Mouse (Mus musculus) hindbrain, embryonic 14.5 days (tissue): ENCODE results near the gene Tmem184a. TPM values are rescaled to one million over a fixed set of nuclear protein-coding genes. Genes with fewer than 3 reads are reported as not detected.

ENCODE experiments used
- ATAC-seq: fragments of 200-750 bp; cut with Nextera tagmentation; 2 replicates; pipeline ENCODE4 v1.8.0; 2017; ENCODE audit warnings: moderate number of reproducible peaks, mild to moderate bottlenecking, moderate TSS enrichment, moderate library complexity; ENCODE audit not compliant: low FRiP score
- DNase-seq: peaks from one replicate; pipeline ENCODE4 v3.0.0-alpha.2; 2015; ENCODE audit warnings: low spot score
- H3K27ac ChIP-seq: fragments of 300-500 bp; sonication (generic); 2 replicates; pipeline ENCODE4 v1.5.1; 2014; ENCODE audit warnings: mild to moderate bottlenecking, moderate library complexity
- H3K27me3 ChIP-seq: fragments of 300-500 bp; sonication (generic); 2 replicates; pipeline ENCODE4 v1.6.1; 2014; ENCODE audit warnings: mild to moderate bottlenecking, low read length, mixed read lengths; ENCODE audit not compliant: control insufficient read depth, insufficient read depth
- H3K36me3 ChIP-seq: fragments of 300-500 bp; sonication (generic); replicated peaks from 2 replicates; pipeline ENCODE4 v1.6.1; 2014; ENCODE audit not compliant: control insufficient read depth, insufficient read depth
- H3K4me1 ChIP-seq: fragments of 300-500 bp; sonication (generic); replicated peaks from 2 replicates; pipeline ENCODE4 v1.6.1; 2014; ENCODE audit warnings: antibody characterized with exemption, low read length, mixed read lengths; ENCODE audit not compliant: control insufficient read depth, insufficient read depth
- H3K4me2 ChIP-seq: fragments of 300-500 bp; sonication (generic); replicated peaks from 2 replicates; pipeline ENCODE4 v1.6.1; 2014; ENCODE audit warnings: mild to moderate bottlenecking, moderate library complexity
- H3K4me3 ChIP-seq: fragments of 300-500 bp; sonication (generic); replicated peaks from 2 replicates; pipeline ENCODE4 v1.5.1; 2014; ENCODE audit warnings: mild to moderate bottlenecking, low read length
- H3K9ac ChIP-seq: fragments of 300-500 bp; sonication (generic); 2 replicates; pipeline ENCODE4 v1.6.1; 2014
- H3K9me3 ChIP-seq: fragments of 300-500 bp; sonication (generic); 2 replicates; pipeline ENCODE4 v1.6.1; 2016; ENCODE audit warnings: low read length; ENCODE audit not compliant: control insufficient read depth
- WGBS: fragments of 180-500 bp; shearing (Covaris S2); extraction: QIAGEN DNeasy Blood & Tissue Kit; methylation state at CpG from one replicate; pipeline ENCODE4 v1.1.7; 2014; 5-methylcytosine and 5-hydroxymethylcytosine counted together
- polyA plus RNA-seq: library from polyadenylated mRNA; unstranded; fragments of >200 nt; fragmentation: Nextera tagmentation; extraction: Ambion mirVana; gene quantifications from 2 replicates; pipeline ENCODE4 v1.2.1, GENCODE M21; 2014

Tmem184a gene
- polyA plus RNA-seq, 1 experiment from 2014 or later, result not detected

DNA sequence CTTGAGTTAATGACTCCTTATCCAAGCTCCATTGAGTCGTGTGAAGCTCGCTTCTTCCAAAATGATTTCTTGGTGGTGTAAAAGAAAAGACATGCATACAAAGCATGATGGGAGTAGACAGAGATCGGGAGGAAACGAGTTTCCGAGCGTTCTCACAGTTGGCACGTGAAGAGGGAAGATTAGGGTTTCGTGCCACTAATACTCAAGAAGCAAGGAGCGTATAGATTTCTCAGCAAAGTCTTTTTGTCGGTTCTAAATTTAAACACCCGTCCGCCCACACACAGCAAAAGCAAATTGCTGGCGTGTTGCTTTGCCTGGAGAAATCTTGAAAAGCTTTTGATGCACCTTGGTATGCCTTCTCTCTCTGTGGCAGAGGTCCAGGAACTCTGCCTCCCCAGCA is 9.7 kb upstream of the Tmem184a start:
- Histone ChIP-seq H3K9ac (no peak overlapping the region), H3K27me3 (no peaks in the 10 kb centered on the region), H3K9me3 (no peaks in the 10 kb centered on the region), H3K4me3 (no peak overlapping the region), H3K4me1 (peaks cover 14% of the 10 kb centered on the region), H3K36me3 (no peaks in the 10 kb centered on the region; the same call in 1 of the 2 replicates), H3K4me2 (no peak overlapping the region), H3K27ac (no peak overlapping the region)
- DNase-seq (no peak), ATAC-seq (no peak)
- 83% methylated on average over 13 of the region's 13 CpGs for WGBS

DNA sequence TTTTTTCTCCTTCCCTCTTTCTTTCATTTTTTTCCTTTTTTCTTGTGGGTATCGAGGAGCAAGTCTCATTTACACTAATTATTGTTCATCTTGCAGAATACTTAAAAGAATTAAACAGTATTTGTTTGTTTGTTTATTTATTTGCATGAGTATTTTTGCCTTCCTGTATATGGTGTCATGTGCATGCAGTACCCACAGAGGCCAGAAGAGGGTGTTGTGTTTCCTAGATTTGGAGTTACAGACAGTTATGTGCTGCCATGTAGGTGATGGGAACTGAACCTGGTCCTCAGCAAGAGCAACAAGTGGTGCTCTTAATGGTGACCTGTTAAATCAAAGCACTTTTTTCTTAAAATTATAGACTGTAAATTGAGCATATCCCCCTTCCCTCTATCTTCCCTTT is 7.9 kb upstream of the Tmem184a start:
- ATAC-seq (no peak), DNase-seq (no peak)
- 96% methylated on average over 1 of the region's 1 CpGs for WGBS
- no peak overlapping the region for H3K4me2 ChIP-seq
- H3K9ac ChIP-seq, result no peak overlapping the region
- peaks cover 14% of the 10 kb centered on the region for H3K4me1 ChIP-seq
- H3K36me3 ChIP-seq, result peaks cover 12% of the 10 kb centered on the region
- H3K9me3 ChIP-seq, result no peaks in the 10 kb centered on the region
- H3K4me3 ChIP-seq, result no peak overlapping the region
- H3K27ac ChIP-seq, result no peak overlapping the region
- no peaks in the 10 kb centered on the region for H3K27me3 ChIP-seq

DNA sequence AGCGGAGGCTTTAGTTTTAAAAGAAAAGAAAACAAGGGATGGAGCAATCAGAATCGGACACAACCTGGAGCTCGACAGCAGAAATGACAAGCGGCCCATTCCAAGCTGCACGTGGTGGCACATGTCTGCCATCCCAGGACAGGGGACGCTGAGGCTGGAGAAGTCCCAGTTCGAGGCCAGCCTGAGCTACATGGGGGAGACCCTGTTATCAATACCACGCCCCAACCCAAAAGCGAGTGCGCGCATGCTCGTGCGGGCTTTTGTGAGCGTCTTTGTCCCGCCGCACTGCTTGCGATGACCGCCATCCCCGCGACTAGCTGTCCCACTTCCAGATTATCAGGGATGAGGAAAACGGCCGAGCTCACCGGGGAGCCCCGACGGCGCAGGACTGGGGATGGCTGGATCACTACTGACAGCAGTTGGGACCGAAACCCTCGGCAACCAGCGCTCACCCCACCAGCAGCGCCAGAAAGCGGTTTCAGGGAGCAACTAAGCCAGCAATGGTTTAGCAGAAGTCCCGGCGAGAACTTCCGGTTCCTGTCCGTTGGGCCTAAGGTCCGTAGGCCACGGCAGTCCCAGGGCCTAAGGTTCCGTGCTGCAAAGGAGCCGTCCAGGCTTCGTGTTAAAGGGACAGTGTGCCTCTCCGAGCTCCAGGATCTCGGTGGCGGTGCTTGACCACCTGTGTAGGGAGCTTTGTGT is 6.8 kb upstream of the Tmem184a start, which contains the start of the genes Gm26938 and Psmg3:
TSS of gene Gm26938 (minus strand) at position 51 of the 699 bp plus-strand sequence.
TSS of gene Psmg3 (minus strand) at position 529 of the 699 bp plus-strand sequence.
- DNase-seq, result peak; percentile 92
- Histone ChIP-seq H3K4me3 (peak within 1 kb of the TSS; percentile 86), H3K36me3 (peaks cover 23% of the 10 kb centered on the region)

DNA sequence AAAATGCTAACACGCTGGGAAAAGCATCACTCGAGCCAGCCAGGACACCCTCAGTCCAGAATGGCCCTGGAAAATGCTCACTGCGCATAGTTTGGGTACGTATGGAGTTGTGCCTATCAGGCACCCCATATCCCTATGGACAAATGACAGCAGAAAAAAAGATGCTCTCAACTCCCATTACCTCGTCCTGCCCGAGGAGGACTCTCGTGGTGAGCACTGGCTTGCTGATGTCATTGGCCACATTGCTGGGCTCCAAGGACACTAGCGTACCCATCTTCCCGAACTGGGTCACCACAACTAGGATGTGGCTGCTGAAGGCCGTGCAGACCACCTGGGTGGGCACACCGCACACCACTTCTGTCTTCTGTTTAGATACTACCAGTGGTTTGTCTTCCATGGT is 6.2 kb upstream of the Tmem184a start:
- no peak for ATAC-seq
- no peaks in the 10 kb centered on the region for H3K9me3 ChIP-seq
- no peaks in the 10 kb centered on the region for H3K27me3 ChIP-seq
- 43% methylated on average over 11 of the region's 11 CpGs for WGBS
- H3K36me3 ChIP-seq, result peaks cover 27% of the 10 kb centered on the region
- H3K4me3 ChIP-seq, result peak overlapping the region; percentile 86
- peaks cover 14% of the 10 kb centered on the region for H3K4me1 ChIP-seq
- no peak for DNase-seq
- peak overlapping the region; percentile 89 for H3K9ac ChIP-seq
- peak overlapping the region; percentile 80; the same call in 1 of the 2 replicates for H3K27ac ChIP-seq
- peak overlapping the region; percentile 97 for H3K4me2 ChIP-seq

More for the DNA sequence above, 6.8 kb upstream of the Tmem184a start, which contains the start of the genes Gm26938 and Psmg3:
- ATAC-seq, result peak; percentile 82; the same call in 1 of the 2 replicates
- no peaks in the 10 kb centered on the region for H3K27me3 ChIP-seq
- H3K27ac ChIP-seq, result peak within 1 kb of the TSS; percentile 80
- H3K9me3 ChIP-seq, result no peaks in the 10 kb centered on the region
- H3K4me2 ChIP-seq, result peak within 1 kb of the TSS; percentile 97
- under 1% methylated on average over 43 of the region's 43 CpGs for WGBS
- peaks cover 14% of the 10 kb centered on the region for H3K4me1 ChIP-seq
- peak within 1 kb of the TSS; percentile 89 for H3K9ac ChIP-seq

DNA sequence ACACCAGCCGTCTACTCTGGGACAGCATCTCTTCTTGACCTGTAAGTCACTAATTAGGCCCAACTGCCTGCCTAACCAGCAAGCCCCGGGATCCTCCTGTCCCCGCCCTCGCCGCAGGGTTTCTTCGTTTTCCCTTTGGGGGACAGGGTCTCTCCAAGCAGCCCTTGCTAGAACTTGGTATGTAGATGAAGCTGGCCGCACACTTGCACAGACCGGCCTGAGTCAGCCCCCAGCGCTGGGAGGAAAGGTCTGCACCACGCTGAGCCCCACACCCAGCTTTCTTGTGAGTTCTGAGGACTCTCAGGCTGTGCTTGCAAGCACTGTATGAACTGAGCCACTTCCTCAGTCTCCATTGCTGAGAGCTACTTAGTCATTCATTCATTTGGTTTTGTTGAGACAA is 4.8 kb upstream of the Tmem184a start:
- Histone ChIP-seq H3K9ac (no peak overlapping the region), H3K27me3 (no peaks in the 10 kb centered on the region), H3K9me3 (no peaks in the 10 kb centered on the region), H3K27ac (no peak overlapping the region), H3K4me1 (peaks cover 14% of the 10 kb centered on the region), H3K36me3 (peaks cover 27% of the 10 kb centered on the region), H3K4me3 (no peak overlapping the region), H3K4me2 (no peak overlapping the region)
- WGBS, result 91% methylated on average over 10 of the region's 10 CpGs
- DNase-seq (no peak), ATAC-seq (no peak)

DNA sequence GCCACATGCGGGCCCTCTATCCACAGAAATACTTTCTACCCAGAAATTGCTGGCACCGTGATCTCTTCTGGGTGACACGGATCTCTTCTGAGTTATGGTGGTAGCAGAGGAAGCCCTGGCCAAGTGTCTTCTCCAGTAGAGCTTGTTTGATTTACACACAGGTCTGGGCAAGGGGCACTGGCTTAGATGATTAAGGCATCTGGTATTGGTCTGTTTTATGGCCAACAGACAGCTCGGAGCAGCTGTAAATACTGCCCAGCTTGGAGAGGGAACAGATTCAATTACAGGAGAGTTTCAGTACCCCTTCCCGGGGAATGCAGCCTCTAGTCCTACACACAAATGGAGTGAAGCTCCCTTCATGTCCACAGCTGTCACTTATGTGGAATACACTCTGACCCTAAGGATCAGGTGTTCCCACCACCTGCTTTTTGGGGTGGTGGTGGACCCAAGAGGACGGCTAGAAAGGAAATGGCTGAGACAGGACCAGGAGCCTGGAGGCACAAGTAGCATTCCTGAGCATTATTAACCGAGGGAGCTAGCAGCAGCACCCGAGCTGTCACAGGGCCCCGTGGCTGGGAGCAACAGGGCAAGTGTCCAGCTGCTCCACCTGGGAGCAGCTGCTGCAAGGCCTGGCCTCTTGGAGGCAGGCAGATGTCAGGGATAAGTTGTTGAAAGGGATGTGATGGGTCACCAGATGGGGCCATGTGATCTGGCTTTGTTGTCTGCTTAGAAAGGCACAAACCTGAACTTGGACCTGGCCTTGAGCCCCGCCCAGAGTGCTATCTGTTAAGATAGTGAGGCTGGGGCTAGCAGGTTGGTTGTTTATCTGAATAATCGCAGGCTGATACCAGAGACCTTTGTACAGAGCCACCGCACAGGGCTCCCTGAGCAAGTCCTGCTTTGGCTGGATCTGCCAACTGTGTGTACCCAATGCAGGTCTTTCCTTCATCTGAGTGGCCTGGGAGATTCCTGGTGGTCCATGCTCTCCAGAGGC is 2.0 kb upstream of the Tmem184a start:
- 78% methylated on average over 12 of the region's 12 CpGs for WGBS
- no peak overlapping the region for H3K9ac ChIP-seq
- H3K4me2 ChIP-seq, result no peak overlapping the region
- H3K9me3 ChIP-seq, result no peaks in the 10 kb centered on the region
- H3K36me3 ChIP-seq, result peaks cover 27% of the 10 kb centered on the region
- H3K27me3 ChIP-seq, result no peaks in the 10 kb centered on the region
- no peak for DNase-seq
- H3K4me1 ChIP-seq, result peaks cover 14% of the 10 kb centered on the region
- H3K27ac ChIP-seq, result no peak overlapping the region
- no peak overlapping the region for H3K4me3 ChIP-seq
- ATAC-seq, result no peak

DNA sequence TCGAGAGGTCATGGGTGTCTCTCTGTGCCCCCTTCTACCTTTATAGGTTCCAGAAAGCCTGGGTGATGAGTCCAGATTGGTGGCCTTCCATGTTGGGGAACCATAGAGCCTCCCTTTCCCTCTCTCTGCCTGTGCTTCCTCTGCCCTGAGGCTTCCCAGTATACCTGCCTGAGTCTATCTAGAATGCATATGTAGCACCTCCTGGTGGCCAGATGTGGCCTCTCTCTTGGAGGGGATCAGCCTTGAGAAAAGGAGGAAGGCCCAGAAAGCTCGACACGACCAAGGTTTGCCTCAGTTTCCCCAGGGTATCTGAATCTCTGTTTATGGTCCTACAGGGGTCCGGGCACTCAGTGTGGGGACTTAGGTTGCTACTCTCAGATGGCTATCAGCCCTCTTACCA is 916 bp downstream of the Tmem184a start:
- ATAC-seq (no peak), DNase-seq (peak; percentile 51)
- H3K4me1 ChIP-seq, result no peaks in the 10 kb centered on the region
- no peak overlapping the region for H3K27ac ChIP-seq
- H3K9ac ChIP-seq, result no peak overlapping the region
- peaks cover 27% of the 10 kb centered on the region for H3K36me3 ChIP-seq
- no peak overlapping the region for H3K4me3 ChIP-seq
- H3K4me2 ChIP-seq, result no peak overlapping the region
- no peaks in the 10 kb centered on the region for H3K9me3 ChIP-seq
- WGBS, result 57% methylated on average over 4 of the region's 4 CpGs
- H3K27me3 ChIP-seq, result peaks cover 6% of the 10 kb centered on the region; the same call in 1 of the 2 replicates

DNA sequence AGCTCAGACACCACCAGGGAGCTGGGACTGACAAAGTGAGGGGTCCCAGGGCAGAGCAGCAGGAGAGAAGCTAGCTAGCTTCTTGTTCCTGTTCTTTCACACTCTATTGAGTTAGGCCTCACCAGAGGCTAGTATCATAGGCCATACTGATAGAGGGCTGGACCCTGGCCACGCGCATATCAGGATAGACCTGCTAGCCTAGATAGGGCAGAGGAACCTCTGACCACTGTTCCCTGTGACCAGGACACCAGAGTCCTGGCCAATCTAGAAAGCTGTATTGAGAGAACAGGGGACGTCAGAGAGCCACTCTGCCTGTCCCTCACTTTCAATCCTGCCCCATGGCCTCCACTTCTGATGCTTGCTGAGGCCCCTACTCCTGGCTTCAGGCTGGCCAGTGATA is 1.7 kb downstream of the Tmem184a start:
- no peak for DNase-seq
- no peaks in the 10 kb centered on the region for H3K9me3 ChIP-seq
- peaks cover 19% of the 10 kb centered on the region for H3K36me3 ChIP-seq
- WGBS, result 81% methylated on average over 3 of the region's 3 CpGs
- H3K4me3 ChIP-seq, result no peak overlapping the region
- no peak overlapping the region for H3K9ac ChIP-seq
- no peaks in the 10 kb centered on the region for H3K4me1 ChIP-seq
- H3K27ac ChIP-seq, result no peak overlapping the region
- H3K27me3 ChIP-seq, result peaks cover 9% of the 10 kb centered on the region; the same call in 1 of the 2 replicates
- no peak for ATAC-seq
- H3K4me2 ChIP-seq, result no peak overlapping the region

DNA sequence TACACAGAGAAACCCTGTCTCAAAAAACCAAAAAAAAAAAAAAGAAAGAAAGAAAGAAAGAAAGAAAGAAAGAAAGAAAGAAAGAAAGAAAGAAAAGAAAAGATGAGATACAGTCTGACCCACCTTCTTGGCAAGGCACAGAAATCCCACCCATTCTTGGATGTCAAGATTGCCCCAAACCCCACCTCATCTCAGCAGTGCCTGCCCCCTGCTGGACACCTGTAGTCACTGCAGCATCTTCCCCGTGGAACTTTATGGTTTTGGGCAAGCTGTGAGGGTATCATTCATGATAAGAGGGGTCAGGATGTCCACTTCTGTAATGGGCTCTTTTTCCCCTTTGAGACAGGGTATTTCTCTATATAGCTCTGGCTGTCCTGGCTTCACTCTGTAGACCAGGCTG is 2.4 kb downstream of the Tmem184a start:
- DNase-seq, result no peak
- ATAC-seq, result no peak
- Histone ChIP-seq H3K4me1 (no peaks in the 10 kb centered on the region), H3K27ac (no peak overlapping the region), H3K4me3 (no peak overlapping the region), H3K36me3 (peaks cover 11% of the 10 kb centered on the region), H3K9me3 (no peaks in the 10 kb centered on the region), H3K27me3 (peaks cover 9% of the 10 kb centered on the region; the same call in 1 of the 2 replicates), H3K9ac (no peak overlapping the region), H3K4me2 (no peak overlapping the region)
- 3% methylated on average over 1 of the region's 1 CpGs for WGBS
